Mouse (Mus musculus) c-Kit-positive CD71-negative TER-119-negative erythroid progenitor cells, embryonic 14.5 days (primary cell): ENCODE results near the gene Ldb3.

ENCODE experiments used
- DNase-seq: peaks from one replicate; pipeline ENCODE4 v3.0.0-alpha.2; 2013; ENCODE audit warnings: low read depth

Ldb3 gene

GRCm38 (mm10) chr14:34561647-34562046 lies 26.8 kb downstream of the Ldb3 start:
- no peak for DNase-seq

GRCm38 (mm10) chr14:34558947-34559346 lies 29.5 kb downstream of the Ldb3 start:
- DNase-seq = no peak

- no peak for DNase-seq
Measured at GRCm38 (mm10) chr14:34555211-34555610, 33.3 kb downstream of the Ldb3 start.

- no peak for DNase-seq
Measured at GRCm38 (mm10) chr14:34554047-34554446, 34.4 kb downstream of the Ldb3 start.

GRCm38 (mm10) chr14:34553470-34553869 lies 35.0 kb downstream of the Ldb3 start:
- no peak for DNase-seq

- DNase-seq = no peak
Measured at GRCm38 (mm10) chr14:34552226-34552625, 36.3 kb downstream of the Ldb3 start.

- peak; percentile 51 for DNase-seq
Measured at GRCm38 (mm10) chr14:34549004-34549671, 39.3 kb downstream of the Ldb3 start.

GRCm38 (mm10) chr14:34548391-34549001 lies 40.0 kb downstream of the Ldb3 start:
- DNase-seq = no peak

GRCm38 (mm10) chr14:34544545-34544944 lies 43.9 kb downstream of the Ldb3 start:
- DNase-seq = no peak

GRCm38 (mm10) chr14:34544001-34544400 lies 44.5 kb downstream of the Ldb3 start:
- DNase-seq = no peak

- no peak for DNase-seq
Measured at GRCm38 (mm10) chr14:34543596-34543995, 44.9 kb downstream of the Ldb3 start.

GRCm38 (mm10) chr14:34541896-34542295 lies 46.6 kb downstream of the Ldb3 start:
- no peak for DNase-seq

- DNase-seq = no peak
Measured at GRCm38 (mm10) chr14:34540685-34541162, 47.8 kb downstream of the Ldb3 start.

GRCm38 (mm10) chr14:34535883-34536282 lies 52.6 kb downstream of the Ldb3 start:
- DNase-seq = no peak

- DNase-seq = no peak
Measured at GRCm38 (mm10) chr14:34533537-34533936, 54.9 kb downstream of the Ldb3 start.

GRCm38 (mm10) chr14:34532536-34532935 lies 55.9 kb downstream of the Ldb3 start:
- DNase-seq = no peak

- no peak for DNase-seq
Measured at GRCm38 (mm10) chr14:34528804-34529203, 59.7 kb downstream of the Ldb3 start.

- DNase-seq = no peak
Measured at GRCm38 (mm10) chr14:34522701-34523100, 65.8 kb downstream of the Ldb3 start, which contains the start of gene 9230112D13Rik. TSS of gene 9230112D13Rik (minus strand) at chr14:34522801.

- no peak for DNase-seq
Measured at GRCm38 (mm10) chr14:34517959-34518544, 70.4 kb downstream of the Ldb3 start.

- no peak for DNase-seq
Measured at GRCm38 (mm10) chr14:34516960-34517577, 71.4 kb downstream of the Ldb3 start.

GRCm38 (mm10) chr14:34515860-34516259 lies 72.6 kb downstream of the Ldb3 start:
- no peak for DNase-seq

GRCm38 (mm10) chr14:34514120-34514519 lies 74.4 kb downstream of the Ldb3 start:
- no peak for DNase-seq

- no peak for DNase-seq
Measured at GRCm38 (mm10) chr14:34512602-34513001, 75.9 kb downstream of the Ldb3 start.
